In genomic region chr4:129124652-129125146, GRCm38 (mm10) we compare ENCODE assay signal across 8 mouse cellular contexts. TPM values are rescaled to one million over a fixed set of nuclear protein-coding genes. Genes with fewer than 3 reads are reported as not detected.
DNase-seq lines count a peak whose midpoint lies in the region; ATAC-seq and TF ChIP-seq lines count a peak whose summit lies in the region.

No protein-coding gene starts in this region.

- no peak for TF ChIP-seq EP300 in heart, adult 2 months (IDR thresholded peaks at IDR 0.05; ENCODE audit: insufficient read depth, low read depth, low read length)

- no peaks in the 10 kb centered on the region for H3K36me3 ChIP-seq in heart, embryonic 16.5 days (ENCODE audit: control insufficient read depth, insufficient read depth)
- H3K36me3 ChIP-seq in heart, adult 2 months (ENCODE audit: control insufficient read depth, insufficient read depth, low read length) = no peaks in the 10 kb centered on the region
- no peaks in the 10 kb centered on the region for H3K36me3 ChIP-seq in embryonic facial prominence, embryonic 13.5 days
- H3K36me3 ChIP-seq in hindbrain, embryonic 15.5 days = no peaks in the 10 kb centered on the region
- no peaks in the 10 kb centered on the region for H3K36me3 ChIP-seq in midbrain, embryonic 13.5 days

- no peak for TF ChIP-seq POLR2A in heart, adult 2 months (IDR thresholded peaks at IDR 0.05; ENCODE audit: insufficient read depth, low read depth, low read length)

- WGBS in heart, embryonic 16.5 days = 3% methylated on average over 13 of the region's 13 CpGs
- WGBS in heart, adult 2 months = 7% methylated on average over 13 of the region's 13 CpGs
- 11% methylated on average over 13 of the region's 13 CpGs for WGBS in embryonic facial prominence, embryonic 13.5 days
- 7% methylated on average over 13 of the region's 13 CpGs for WGBS in hindbrain, embryonic 15.5 days
- WGBS in midbrain, embryonic 13.5 days = 8% methylated on average over 13 of the region's 13 CpGs

- no peak for TF ChIP-seq CTCF in heart, adult 2 months (IDR thresholded peaks at IDR 0.05)

- DNase-seq in heart, adult 2 months = no peak
- DNase-seq in gastrocnemius, postnatal 10 days = no peak
- DNase-seq in kidney, postnatal 4 days = no peak

- H3K27ac ChIP-seq in heart, embryonic 16.5 days (ENCODE audit: low read length) = no peak overlapping the region
- H3K27ac ChIP-seq in heart, adult 2 months = no peak overlapping the region
- H3K27ac ChIP-seq in embryonic facial prominence, embryonic 13.5 days = no peak overlapping the region
- H3K27ac ChIP-seq in hindbrain, embryonic 15.5 days (replicated peaks) = peak overlapping the region; percentile 38
- no peak overlapping the region; the same call in 1 of the 2 replicates for H3K27ac ChIP-seq in midbrain, embryonic 13.5 days

- ATAC-seq in heart, embryonic 16.5 days (replicated peaks; ENCODE audit: extremely low read depth, insufficient read depth, low FRiP score) = no peak
- ATAC-seq in embryonic facial prominence, embryonic 13.5 days (ENCODE audit: insufficient number of reproducible peaks, insufficient read depth, low FRiP score, low TSS enrichment, low read depth) = no peak
- peak; percentile 17; the same call in 1 of the 2 replicates for ATAC-seq in hindbrain, embryonic 15.5 days (ENCODE audit: low FRiP score, low read depth)
- ATAC-seq in midbrain, embryonic 13.5 days = no peak; the same call in 1 of the 2 replicates
- no peak for ATAC-seq in CD4-positive, CD25-positive, alpha-beta regulatory T cell, adult 4 months

- intact Hi-C loops in heart, adult 2 months (cut with DNase I) = no loop called here

- peaks cover 63% of the 10 kb centered on the region for H3K27me3 ChIP-seq in heart, embryonic 16.5 days (ENCODE audit: control insufficient read depth, insufficient read depth, low read length)
- H3K27me3 ChIP-seq in heart, adult 2 months (ENCODE audit: control insufficient read depth, insufficient read depth, low read length) = peaks cover 14% of the 10 kb centered on the region
- peaks cover 65% of the 10 kb centered on the region for H3K27me3 ChIP-seq in embryonic facial prominence, embryonic 13.5 days
- no peaks in the 10 kb centered on the region for H3K27me3 ChIP-seq in hindbrain, embryonic 15.5 days
- H3K27me3 ChIP-seq in midbrain, embryonic 13.5 days = peaks cover 55% of the 10 kb centered on the region

- no peaks in the 10 kb centered on the region for H3K9me3 ChIP-seq in heart, embryonic 16.5 days (replicated peaks; ENCODE audit: control insufficient read depth, low read length)
- no peaks in the 10 kb centered on the region for H3K9me3 ChIP-seq in embryonic facial prominence, embryonic 13.5 days
- H3K9me3 ChIP-seq in hindbrain, embryonic 15.5 days = no peaks in the 10 kb centered on the region
- no peaks in the 10 kb centered on the region for H3K9me3 ChIP-seq in midbrain, embryonic 13.5 days

- H3K9ac ChIP-seq in heart, embryonic 16.5 days (ENCODE audit: low read length) = no peak overlapping the region; the same call in 1 of the 2 replicates
- H3K9ac ChIP-seq in heart, adult 2 months (ENCODE audit: low read depth, low read length) = no peak overlapping the region
- no peak overlapping the region for H3K9ac ChIP-seq in embryonic facial prominence, embryonic 13.5 days
- H3K9ac ChIP-seq in hindbrain, embryonic 15.5 days = 0 out of 2 replicates have a peak overlapping the region, but pooled peaks have one; percentile 7
- peak overlapping the region; percentile 14; the same call in 1 of the 2 replicates for H3K9ac ChIP-seq in midbrain, embryonic 13.5 days (replicated peaks)

- H3K4me3 ChIP-seq in heart, embryonic 16.5 days (ENCODE audit: low read length) = no peak overlapping the region
- H3K4me3 ChIP-seq in heart, adult 2 months = no peak overlapping the region
- H3K4me3 ChIP-seq in embryonic facial prominence, embryonic 13.5 days = no peak overlapping the region
- no peak overlapping the region for H3K4me3 ChIP-seq in hindbrain, embryonic 15.5 days
- no peak overlapping the region for H3K4me3 ChIP-seq in midbrain, embryonic 13.5 days (replicated peaks)

- no peaks in the 10 kb centered on the region for H3K79me2 ChIP-seq in heart, adult 2 months (replicated peaks; ENCODE audit: control insufficient read depth, insufficient read depth, low read length)

- H3K4me2 ChIP-seq in heart, embryonic 16.5 days (ENCODE audit: low read depth, low read length) = 0 out of 2 replicates have a peak overlapping the region, but pooled peaks have one; percentile 4
- H3K4me2 ChIP-seq in embryonic facial prominence, embryonic 13.5 days = 0 out of 2 replicates have a peak overlapping the region, but pooled peaks have one; percentile 20
- H3K4me2 ChIP-seq in hindbrain, embryonic 15.5 days = peak overlapping the region; percentile 39
- H3K4me2 ChIP-seq in midbrain, embryonic 13.5 days (replicated peaks) = peak overlapping the region; percentile 45

- H3K4me1 ChIP-seq in heart, embryonic 16.5 days (ENCODE audit: control insufficient read depth, insufficient read depth, low read length) = peaks cover 16% of the 10 kb centered on the region
- H3K4me1 ChIP-seq in heart, adult 2 months (ENCODE audit: control insufficient read depth, insufficient read depth, low read length) = no peaks in the 10 kb centered on the region
- peaks cover 50% of the 10 kb centered on the region for H3K4me1 ChIP-seq in embryonic facial prominence, embryonic 13.5 days
- peaks cover 54% of the 10 kb centered on the region for H3K4me1 ChIP-seq in hindbrain, embryonic 15.5 days (replicated peaks)
- H3K4me1 ChIP-seq in midbrain, embryonic 13.5 days (replicated peaks) = peaks cover 58% of the 10 kb centered on the region

RNA-seq across cellular contexts. Expression of gene Hpca, which starts 2.9 kb away (rescaled TPM):
- 0.60 and 0.88 TPM in 2 replicates for polyA plus RNA-seq in heart, embryonic 16.5 days (2015; fragmentation: Nextera tagmentation; extraction: Ambion mirVana)
- under 1 TPM in 1 of 2 experiments, not detected in 1; 0.14 TPM for total RNA-seq in heart, adult 2 months (2021)
- polyA plus RNA-seq in heart, adult 2 months (2012; rRNA removed) = 0.23 and 0.62 TPM in 2 replicates
- polyA plus RNA-seq in embryonic facial prominence, embryonic 13.5 days (2015; fragmentation: Nextera tagmentation; extraction: Ambion mirVana) = 2.7 and 3.1 TPM in 2 replicates
- 110 and 133 TPM in 2 replicates for polyA plus RNA-seq in hindbrain, embryonic 15.5 days (2015; fragmentation: Nextera tagmentation; extraction: Ambion mirVana)
- 17.1 and 17.9 TPM in 2 replicates for polyA plus RNA-seq in midbrain, embryonic 13.5 days (2015; fragmentation: Nextera tagmentation; extraction: Ambion mirVana)
- total RNA-seq in gastrocnemius, postnatal 10 days (2021) = 1 to 10 TPM in 1 of 2 experiments, under 1 TPM in 1; 0.68 to 1.1 TPM
- polyA plus RNA-seq in CD4-positive, CD25-positive, alpha-beta regulatory T cell, adult 4 months (2017; shearing (Covaris generic)) = not detected

RNA-seq across cellular contexts. Expression of gene Fndc5, which starts 12.1 kb away (rescaled TPM):
- 9.2 and 10.9 TPM in 2 replicates for polyA plus RNA-seq in heart, embryonic 16.5 days (2015; fragmentation: Nextera tagmentation; extraction: Ambion mirVana)
- total RNA-seq in heart, adult 2 months (2021) = 100 to 1,000 TPM; 338 to 388 TPM
- 197 and 335 TPM in 2 replicates for polyA plus RNA-seq in heart, adult 2 months (2012; rRNA removed)
- polyA plus RNA-seq in embryonic facial prominence, embryonic 13.5 days (2015; fragmentation: Nextera tagmentation; extraction: Ambion mirVana) = 4.7 and 4.8 TPM in 2 replicates
- polyA plus RNA-seq in hindbrain, embryonic 15.5 days (2015; fragmentation: Nextera tagmentation; extraction: Ambion mirVana) = 12.5 and 15.0 TPM in 2 replicates
- polyA plus RNA-seq in midbrain, embryonic 13.5 days (2015; fragmentation: Nextera tagmentation; extraction: Ambion mirVana) = 1.9 and 2.0 TPM in 2 replicates
- total RNA-seq in gastrocnemius, postnatal 10 days (2021) = 10 to 100 TPM; 33.6 to 37.4 TPM
- under 1 TPM; 0.27 to 0.28 TPM for polyA plus RNA-seq in CD4-positive, CD25-positive, alpha-beta regulatory T cell, adult 4 months (2017; shearing (Covaris generic))

RNA-seq across cellular contexts. Expression of gene Tmem54, which starts 19.4 kb away (rescaled TPM):
- 0.96 and 1.7 TPM in 2 replicates for polyA plus RNA-seq in heart, embryonic 16.5 days (2015; fragmentation: Nextera tagmentation; extraction: Ambion mirVana)
- total RNA-seq in heart, adult 2 months (2021) = not detected
- 0.23 TPM in 1 of 2 replicates, not detected in the other for polyA plus RNA-seq in heart, adult 2 months (2012; rRNA removed)
- 10.6 and 11.3 TPM in 2 replicates for polyA plus RNA-seq in embryonic facial prominence, embryonic 13.5 days (2015; fragmentation: Nextera tagmentation; extraction: Ambion mirVana)
- 0.14 TPM in 1 of 2 replicates, not detected in the other for polyA plus RNA-seq in hindbrain, embryonic 15.5 days (2015; fragmentation: Nextera tagmentation; extraction: Ambion mirVana)
- polyA plus RNA-seq in midbrain, embryonic 13.5 days (2015; fragmentation: Nextera tagmentation; extraction: Ambion mirVana) = not detected in 2 replicates
- total RNA-seq in gastrocnemius, postnatal 10 days (2021) = not detected
- not detected for polyA plus RNA-seq in CD4-positive, CD25-positive, alpha-beta regulatory T cell, adult 4 months (2017; shearing (Covaris generic))

Comparison
In these comparisons a context has a peak if more than half of its experiments do, and no peak if none do; other contexts are left out.
1. RNA of gene Fndc5, which starts 12.1 kb away (polyA plus RNA-seq): 197 to 335 TPM in heart, adult 2 months; 12.5 to 15.0 TPM in hindbrain, embryonic 15.5 days, 9.2 to 10.9 TPM in heart, embryonic 16.5 days, 4.7 to 4.8 TPM in embryonic facial prominence, embryonic 13.5 days, 1.9 to 2.0 TPM in midbrain, embryonic 13.5 days and 0.27 to 0.28 TPM in CD4-positive, CD25-positive, alpha-beta regulatory T cell, adult 4 months; every median in the first group is over 10 times any median in the second.
2. H3K9ac ChIP-seq: peak in hindbrain, embryonic 15.5 days (single experiment) and midbrain, embryonic 13.5 days (single experiment); none in heart, embryonic 16.5 days (single experiment), heart, adult 2 months (single experiment) and embryonic facial prominence, embryonic 13.5 days (single experiment).
3. Peak in every context shown above with its lines, with median percentiles within 50 percentile points of each other: H3K4me2 ChIP-seq.